Comparison of ENCODE assay signal across 23 mouse cellular contexts in the genomic region with DNA sequence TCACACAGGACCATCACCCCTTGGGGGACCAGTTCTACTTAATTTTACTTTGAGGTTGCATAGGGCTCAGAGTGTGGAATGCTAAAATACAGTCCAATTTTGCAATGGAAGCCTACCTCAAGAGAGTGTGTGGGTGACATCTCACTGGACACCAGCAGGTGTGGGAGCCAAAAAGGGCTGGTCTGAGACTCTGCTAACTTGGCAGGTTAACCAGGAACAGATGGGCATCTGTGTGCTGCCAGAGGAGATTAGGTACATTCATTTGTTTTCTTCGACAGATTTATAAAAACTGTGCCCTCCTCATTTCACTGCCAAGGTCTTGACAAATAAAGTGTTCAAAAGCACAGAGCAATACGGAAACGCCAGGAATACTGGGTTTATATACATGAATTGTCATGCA. TPM values are rescaled to one million over a fixed set of nuclear protein-coding genes. Genes with fewer than 3 reads are reported as not detected.
DNase-seq lines count a peak whose midpoint lies in the region; ATAC-seq and TF ChIP-seq lines count a peak whose summit lies in the region.
"Had no signal": no experiment of that assay in that cellular context is flagged by ENCODE, and none has a peak within 500 bp of the region (broad histone marks: within the 10 kb centered on the region; RNA-seq: fewer than 3 reads in every experiment).

No protein-coding gene starts in this region.

- no peaks in the 10 kb centered on the region for H3K36me3 ChIP-seq in forebrain, embryonic 14.5 days (ENCODE audit: control insufficient read depth, insufficient read depth, low read length)
- H3K36me3 ChIP-seq in forebrain, embryonic 12.5 days (replicated peaks): no peaks in the 10 kb centered on the region
- no peaks in the 10 kb centered on the region for H3K36me3 ChIP-seq in midbrain, postnatal 0 days (ENCODE audit: insufficient read depth, low read length)
- H3K36me3 ChIP-seq in midbrain, embryonic 10.5 days: no peaks in the 10 kb centered on the region
- H3K36me3 ChIP-seq: heart, embryonic 15.5 days; limb, embryonic 15.5 days; liver, embryonic 15.5 days; neural tube, embryonic 12.5 days had no signal

- H3K4me1 ChIP-seq in forebrain, embryonic 14.5 days (ENCODE audit: control insufficient read depth, insufficient read depth, low read length): no peaks in the 10 kb centered on the region
- no peaks in the 10 kb centered on the region for H3K4me1 ChIP-seq in forebrain, embryonic 12.5 days
- no peaks in the 10 kb centered on the region for H3K4me1 ChIP-seq in midbrain, postnatal 0 days (ENCODE audit: insufficient read depth, low read length)
- no peaks in the 10 kb centered on the region for H3K4me1 ChIP-seq in midbrain, embryonic 10.5 days
- H3K4me1 ChIP-seq: heart, embryonic 15.5 days; limb, embryonic 15.5 days; liver, embryonic 15.5 days; neural tube, embryonic 12.5 days had no signal

- H3K27ac ChIP-seq in forebrain, embryonic 14.5 days (ENCODE audit: low read depth, low read length): no peak overlapping the region
- H3K27ac ChIP-seq in forebrain, embryonic 12.5 days: no peak overlapping the region
- H3K27ac ChIP-seq in midbrain, postnatal 0 days (ENCODE audit: low read depth, low read length): no peak overlapping the region
- no peak overlapping the region for H3K27ac ChIP-seq in midbrain, embryonic 10.5 days (replicated peaks)
- H3K27ac ChIP-seq: heart, embryonic 15.5 days; hindbrain, embryonic 14.5 days; kidney, postnatal 0 days; limb, embryonic 15.5 days; liver, embryonic 15.5 days; neural tube, embryonic 12.5 days had no signal

- no peak overlapping the region for H3K4me2 ChIP-seq in forebrain, embryonic 14.5 days (ENCODE audit: low read length)
- no peak overlapping the region for H3K4me2 ChIP-seq in forebrain, embryonic 12.5 days
- H3K4me2 ChIP-seq in midbrain, postnatal 0 days (ENCODE audit: low read depth, low read length, poor library complexity, severe bottlenecking): no peak overlapping the region
- H3K4me2 ChIP-seq: heart, embryonic 15.5 days; hindbrain, embryonic 14.5 days; limb, embryonic 15.5 days; liver, embryonic 15.5 days; neural tube, embryonic 12.5 days had no signal

- DNase-seq in forebrain, embryonic 14.5 days (ENCODE audit: low spot score): peak; percentile 15
- peak; percentile 71 for DNase-seq in midbrain, postnatal 0 days (ENCODE audit: low spot score)
- DNase-seq in midbrain, embryonic 10.5 days (ENCODE audit: low spot score): no peak
- DNase-seq in cerebellum, postnatal 10 days: peak; percentile 95
- no peak for DNase-seq in kidney, postnatal 14 days
- DNase-seq in lung, postnatal 25 days (ENCODE audit: low spot score): no peak
- DNase-seq: adrenal gland, postnatal 10 days; forebrain, postnatal 0 days; gastrocnemius, postnatal 25 days; heart, postnatal 36 days; kidney, adult 2 months; midbrain, embryonic 14.5 days; right cerebral cortex, postnatal 25 days; spleen, adult 18-20 months; thymus, postnatal 25 days had no signal

- H3K27me3 ChIP-seq in forebrain, embryonic 14.5 days (replicated peaks; ENCODE audit: control insufficient read depth, insufficient read depth, low read length): no peaks in the 10 kb centered on the region
- H3K27me3 ChIP-seq in forebrain, embryonic 12.5 days: no peaks in the 10 kb centered on the region
- H3K27me3 ChIP-seq in midbrain, postnatal 0 days (ENCODE audit: insufficient read depth, low read length): no peaks in the 10 kb centered on the region
- H3K27me3 ChIP-seq in midbrain, embryonic 10.5 days (ENCODE audit: low read depth, poor library complexity, severe bottlenecking): no peaks in the 10 kb centered on the region
- H3K27me3 ChIP-seq: heart, embryonic 15.5 days; limb, embryonic 15.5 days; liver, embryonic 15.5 days; neural tube, embryonic 12.5 days had no signal

- ATAC-seq in forebrain, embryonic 14.5 days: no peak
- no peak for ATAC-seq in forebrain, embryonic 12.5 days (ENCODE audit: low FRiP score)
- ATAC-seq in midbrain, postnatal 0 days (ENCODE audit: low FRiP score): no peak
- 0 out of 2 replicates have a peak, but pooled peaks have one; percentile 37 for ATAC-seq in megakaryocyte-erythroid progenitor cell, adult 5-6 weeks (replicated peaks; ENCODE audit: low FRiP score, low TSS enrichment, poor library complexity, severe bottlenecking)
- ATAC-seq: forebrain, postnatal 0 days had no signal

- TF ChIP-seq CTCF in midbrain, postnatal 0 days (IDR thresholded peaks at IDR 0.05): no peak

- H3K9me3 ChIP-seq in forebrain, embryonic 14.5 days (replicated peaks; ENCODE audit: control insufficient read depth, low read length): no peaks in the 10 kb centered on the region
- no peaks in the 10 kb centered on the region for H3K9me3 ChIP-seq in forebrain, embryonic 12.5 days
- no peaks in the 10 kb centered on the region for H3K9me3 ChIP-seq in midbrain, postnatal 0 days (ENCODE audit: low read length)
- H3K9me3 ChIP-seq in midbrain, embryonic 10.5 days (replicated peaks): no peaks in the 10 kb centered on the region
- H3K9me3 ChIP-seq: heart, embryonic 15.5 days; limb, embryonic 15.5 days; liver, embryonic 15.5 days; neural tube, embryonic 12.5 days had no signal

- WGBS in forebrain, embryonic 14.5 days: 77% methylated on average over 3 of the region's 3 CpGs
- WGBS in forebrain, embryonic 12.5 days: 92% methylated on average over 3 of the region's 3 CpGs
- 86% methylated on average over 3 of the region's 3 CpGs for WGBS in midbrain, postnatal 0 days
- WGBS in midbrain, embryonic 10.5 days: 92% methylated on average over 3 of the region's 3 CpGs

- H3K9ac ChIP-seq in forebrain, embryonic 14.5 days (ENCODE audit: low read length): no peak overlapping the region
- H3K9ac ChIP-seq in forebrain, embryonic 12.5 days: no peak overlapping the region
- H3K9ac ChIP-seq in midbrain, postnatal 0 days (replicated peaks; ENCODE audit: low read length, poor library complexity, severe bottlenecking): no peak overlapping the region
- H3K9ac ChIP-seq: forebrain, postnatal 0 days; heart, embryonic 15.5 days; hindbrain, embryonic 14.5 days; limb, embryonic 15.5 days; liver, embryonic 15.5 days; neural tube, embryonic 12.5 days had no signal

- H3K4me3 ChIP-seq in forebrain, embryonic 14.5 days (ENCODE audit: low read depth, low read length): no peak overlapping the region
- H3K4me3 ChIP-seq in forebrain, embryonic 12.5 days (replicated peaks): no peak overlapping the region
- no peak overlapping the region for H3K4me3 ChIP-seq in midbrain, postnatal 0 days (ENCODE audit: low read depth, low read length)
- H3K4me3 ChIP-seq in midbrain, embryonic 10.5 days: no peak overlapping the region
- H3K4me3 ChIP-seq: heart, embryonic 15.5 days; limb, embryonic 15.5 days; liver, embryonic 15.5 days; neural tube, embryonic 12.5 days had no signal

RNA-seq across cellular contexts. Expression of gene Fam107b, which starts 32.3 kb away (rescaled TPM):
- 75.4 and 77.3 TPM in 2 replicates for polyA plus RNA-seq in forebrain, embryonic 14.5 days (2014; fragmentation: Nextera tagmentation; extraction: Ambion mirVana)
- 44.2 and 49.3 TPM in 2 replicates for polyA plus RNA-seq in forebrain, embryonic 12.5 days (2016; fragmentation: Nextera tagmentation; extraction: Ambion mirVana)
- total RNA-seq in midbrain, postnatal 0 days (2014; rRNA removed): 26.8 and 50.6 TPM in 2 replicates
- polyA plus RNA-seq in midbrain, postnatal 0 days (2015; fragmentation: Nextera tagmentation; extraction: Ambion mirVana): 15.6 and 16.0 TPM in 2 replicates
- polyA plus RNA-seq in midbrain, embryonic 10.5 days (2016; fragmentation: Nextera tagmentation; extraction: Ambion mirVana): 39.3 and 43.1 TPM in 2 replicates
- total RNA-seq in megakaryocyte-erythroid progenitor cell, adult 5-6 weeks (2014; fragmentation: Nextera tagmentation): 49.8 and 51.1 TPM in 2 replicates
- 98.2 and 314 TPM in 2 replicates for total RNA-seq in megakaryocyte-erythroid progenitor cell, adult 5-6 weeks (2017)

Comparison
In these comparisons a context has a peak if more than half of its experiments do, and no peak if none do; other contexts are left out.
1. DNase-seq: peak in forebrain, embryonic 14.5 days (single experiment), midbrain, postnatal 0 days (single experiment) and cerebellum, postnatal 10 days (2 of 2); none in midbrain, embryonic 10.5 days (single experiment), kidney, postnatal 14 days (single experiment) and lung, postnatal 25 days (single experiment).